In the genomic region with DNA sequence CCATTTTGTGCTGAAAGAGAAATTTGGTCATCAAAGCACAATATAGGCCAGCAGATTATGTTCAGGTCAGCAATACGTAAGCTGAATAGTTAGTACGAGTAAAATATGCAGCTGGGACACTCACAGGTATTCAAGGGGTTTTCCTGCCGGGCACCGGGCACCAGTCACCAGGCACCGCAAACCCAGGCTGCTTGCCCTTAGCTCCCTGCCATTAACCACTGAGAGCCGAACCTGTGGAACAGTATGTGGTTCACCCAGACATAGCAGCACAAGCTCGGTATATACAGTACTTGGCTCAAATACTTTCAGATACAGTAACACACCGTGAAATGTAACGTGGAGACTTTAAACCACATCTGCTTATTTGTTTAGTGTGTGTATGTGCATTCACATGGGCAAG, we compare ENCODE assay signal across 10 mouse cellular contexts. TPM values are rescaled to one million over a fixed set of nuclear protein-coding genes. Genes with fewer than 3 reads are reported as not detected.
DNase-seq lines count a peak whose midpoint lies in the region; ATAC-seq lines count a peak whose summit lies in the region.
"Had no signal": no experiment of that assay in that cellular context is flagged by ENCODE, and none has a peak within 500 bp of the region (broad histone marks: within the 10 kb centered on the region; RNA-seq: fewer than 3 reads in every experiment).

No protein-coding gene starts in this region.

- H3K27ac ChIP-seq in heart, embryonic 16.5 days (ENCODE audit: low read length), result peak overlapping the region; percentile 46
- H3K27ac ChIP-seq in liver, embryonic 13.5 days, result no peak overlapping the region
- H3K27ac ChIP-seq in liver, embryonic 11.5 days (ENCODE audit: low read depth, low read length), result no peak overlapping the region
- H3K27ac ChIP-seq in embryonic facial prominence, embryonic 13.5 days, result peak overlapping the region; percentile 13; the same call in 1 of the 2 replicates
- H3K27ac ChIP-seq: limb, embryonic 13.5 days; neural tube, embryonic 12.5 days had no signal

- 79% methylated on average over 9 of the region's 9 CpGs for WGBS in heart, embryonic 16.5 days
- 82% methylated on average over 9 of the region's 9 CpGs for WGBS in liver, embryonic 13.5 days (ENCODE audit: insufficient replicate concordance)
- 87% methylated on average over 9 of the region's 9 CpGs for WGBS in liver, embryonic 11.5 days
- 75% methylated on average over 9 of the region's 9 CpGs for WGBS in embryonic facial prominence, embryonic 13.5 days

- no peaks in the 10 kb centered on the region for H3K27me3 ChIP-seq in heart, embryonic 16.5 days (ENCODE audit: control insufficient read depth, insufficient read depth, low read length)
- no peaks in the 10 kb centered on the region for H3K27me3 ChIP-seq in liver, embryonic 13.5 days
- no peaks in the 10 kb centered on the region for H3K27me3 ChIP-seq in liver, embryonic 11.5 days (replicated peaks; ENCODE audit: control insufficient read depth, insufficient read depth, low read length)
- H3K27me3 ChIP-seq in embryonic facial prominence, embryonic 13.5 days, result no peaks in the 10 kb centered on the region
- H3K27me3 ChIP-seq: limb, embryonic 13.5 days; neural tube, embryonic 12.5 days had no signal

- no peak overlapping the region for H3K4me3 ChIP-seq in heart, embryonic 16.5 days (ENCODE audit: low read length)
- H3K4me3 ChIP-seq in liver, embryonic 13.5 days (replicated peaks), result no peak overlapping the region
- H3K4me3 ChIP-seq in liver, embryonic 11.5 days (ENCODE audit: low read depth, low read length), result no peak overlapping the region
- H3K4me3 ChIP-seq in embryonic facial prominence, embryonic 13.5 days, result no peak overlapping the region
- H3K4me3 ChIP-seq: limb, embryonic 13.5 days; neural tube, embryonic 12.5 days had no signal

- H3K36me3 ChIP-seq in heart, embryonic 16.5 days (ENCODE audit: control insufficient read depth, insufficient read depth), result peaks cover 14% of the 10 kb centered on the region; the same call in 1 of the 2 replicates
- peaks cover 23% of the 10 kb centered on the region for H3K36me3 ChIP-seq in liver, embryonic 13.5 days
- peaks cover 2% of the 10 kb centered on the region; the same call in 1 of the 2 replicates for H3K36me3 ChIP-seq in liver, embryonic 11.5 days (ENCODE audit: control insufficient read depth, insufficient read depth, low read length)
- peaks cover 28% of the 10 kb centered on the region for H3K36me3 ChIP-seq in embryonic facial prominence, embryonic 13.5 days

- no peak overlapping the region for H3K4me2 ChIP-seq in heart, embryonic 16.5 days (ENCODE audit: low read depth, low read length)
- no peak overlapping the region for H3K4me2 ChIP-seq in liver, embryonic 13.5 days
- no peak overlapping the region for H3K4me2 ChIP-seq in liver, embryonic 11.5 days
- no peak overlapping the region for H3K4me2 ChIP-seq in embryonic facial prominence, embryonic 13.5 days
- H3K4me2 ChIP-seq: limb, embryonic 13.5 days; neural tube, embryonic 12.5 days had no signal

- no peaks in the 10 kb centered on the region for H3K9me3 ChIP-seq in heart, embryonic 16.5 days (replicated peaks; ENCODE audit: control insufficient read depth, low read length)
- H3K9me3 ChIP-seq in liver, embryonic 13.5 days (replicated peaks), result no peaks in the 10 kb centered on the region
- no peaks in the 10 kb centered on the region for H3K9me3 ChIP-seq in liver, embryonic 11.5 days (ENCODE audit: control insufficient read depth, low read length)
- no peaks in the 10 kb centered on the region for H3K9me3 ChIP-seq in embryonic facial prominence, embryonic 13.5 days
- H3K9me3 ChIP-seq: G1E; limb, embryonic 13.5 days; neural tube, embryonic 12.5 days had no signal

- no peak for DNase-seq in heart, adult 9 months (ENCODE audit: low spot score in 2 of 2)
- no peak for DNase-seq in liver, embryonic 13.5 days
- DNase-seq in liver, embryonic 11.5 days (ENCODE audit: low spot score), result no peak
- DNase-seq in spleen, adult 18-20 months, result no peak

- H3K9ac ChIP-seq in heart, embryonic 16.5 days (ENCODE audit: low read length), result no peak overlapping the region; the same call in 1 of the 2 replicates
- no peak overlapping the region for H3K9ac ChIP-seq in liver, embryonic 13.5 days
- H3K9ac ChIP-seq in liver, embryonic 11.5 days (ENCODE audit: low read depth, low read length), result no peak overlapping the region
- no peak overlapping the region for H3K9ac ChIP-seq in embryonic facial prominence, embryonic 13.5 days
- H3K9ac ChIP-seq: limb, embryonic 13.5 days; neural tube, embryonic 12.5 days had no signal

- peaks cover 14% of the 10 kb centered on the region for H3K4me1 ChIP-seq in heart, embryonic 16.5 days (ENCODE audit: control insufficient read depth, insufficient read depth, low read length)
- H3K4me1 ChIP-seq in liver, embryonic 13.5 days (replicated peaks), result peaks cover 35% of the 10 kb centered on the region
- peaks cover 8% of the 10 kb centered on the region for H3K4me1 ChIP-seq in liver, embryonic 11.5 days (replicated peaks; ENCODE audit: control insufficient read depth, insufficient read depth, low read length)
- peaks cover 12% of the 10 kb centered on the region for H3K4me1 ChIP-seq in embryonic facial prominence, embryonic 13.5 days

- ATAC-seq in heart, embryonic 16.5 days (replicated peaks; ENCODE audit: extremely low read depth, insufficient read depth, low FRiP score), result no peak
- peak; percentile 20; the same call in 1 of the 2 replicates for ATAC-seq in liver, embryonic 13.5 days (ENCODE audit: low read depth)
- no peak for ATAC-seq in liver, embryonic 11.5 days (replicated peaks; ENCODE audit: low FRiP score)
- no peak for ATAC-seq in embryonic facial prominence, embryonic 13.5 days (ENCODE audit: insufficient number of reproducible peaks, insufficient read depth, low FRiP score, low TSS enrichment, low read depth)
- 0 out of 2 replicates have a peak, but pooled peaks have one; percentile 2 for ATAC-seq in granulocyte monocyte progenitor cell, adult 5-6 weeks (replicated peaks; ENCODE audit: poor library complexity, severe bottlenecking)

RNA-seq across cellular contexts. Expression of gene Mcmbp, which starts 15.1 kb away (rescaled TPM):
- polyA plus RNA-seq in heart, embryonic 16.5 days (2015; fragmentation: Nextera tagmentation; extraction: Ambion mirVana), result 37.9 and 38.5 TPM in 2 replicates
- polyA plus RNA-seq in liver, embryonic 13.5 days (2015; fragmentation: Nextera tagmentation; extraction: Ambion mirVana), result 27.1 and 30.5 TPM in 2 replicates
- 54.7 and 59.4 TPM in 2 replicates for polyA plus RNA-seq in liver, embryonic 11.5 days (2014; fragmentation: Nextera tagmentation; extraction: Ambion mirVana)
- 68.8 and 70.8 TPM in 2 replicates for polyA plus RNA-seq in embryonic facial prominence, embryonic 13.5 days (2015; fragmentation: Nextera tagmentation; extraction: Ambion mirVana)
- 87.6 and 96.3 TPM in 2 replicates for total RNA-seq in granulocyte monocyte progenitor cell, adult 5-6 weeks (2014; fragmentation: Nextera tagmentation)
- 64.0 and 73.3 TPM in 2 replicates for total RNA-seq in granulocyte monocyte progenitor cell, adult 5-6 weeks (2017)

RNA-seq across cellular contexts. Expression of gene Sec23ip, which starts 19.6 kb away (rescaled TPM):
- polyA plus RNA-seq in heart, embryonic 16.5 days (2015; fragmentation: Nextera tagmentation; extraction: Ambion mirVana), result 27.8 and 28.8 TPM in 2 replicates
- polyA plus RNA-seq in liver, embryonic 13.5 days (2015; fragmentation: Nextera tagmentation; extraction: Ambion mirVana), result 20.4 and 25.0 TPM in 2 replicates
- 40.8 and 43.7 TPM in 2 replicates for polyA plus RNA-seq in liver, embryonic 11.5 days (2014; fragmentation: Nextera tagmentation; extraction: Ambion mirVana)
- polyA plus RNA-seq in embryonic facial prominence, embryonic 13.5 days (2015; fragmentation: Nextera tagmentation; extraction: Ambion mirVana), result 34.1 and 38.3 TPM in 2 replicates
- 29.6 and 32.0 TPM in 2 replicates for total RNA-seq in granulocyte monocyte progenitor cell, adult 5-6 weeks (2014; fragmentation: Nextera tagmentation)
- 42.6 and 46.0 TPM in 2 replicates for total RNA-seq in granulocyte monocyte progenitor cell, adult 5-6 weeks (2017)

Comparison
In these comparisons a context has a peak if more than half of its experiments do, and no peak if none do; other contexts are left out.
1. ATAC-seq: peak in liver, embryonic 13.5 days (single experiment) and granulocyte monocyte progenitor cell, adult 5-6 weeks (single experiment); none in heart, embryonic 16.5 days (single experiment), liver, embryonic 11.5 days (single experiment) and embryonic facial prominence, embryonic 13.5 days (single experiment).
2. H3K27ac ChIP-seq: peak in heart, embryonic 16.5 days (single experiment) and embryonic facial prominence, embryonic 13.5 days (single experiment); none in liver, embryonic 13.5 days (single experiment) and liver, embryonic 11.5 days (single experiment).